22 mouse cellular contexts compared by ENCODE assay signal in the genomic region with DNA sequence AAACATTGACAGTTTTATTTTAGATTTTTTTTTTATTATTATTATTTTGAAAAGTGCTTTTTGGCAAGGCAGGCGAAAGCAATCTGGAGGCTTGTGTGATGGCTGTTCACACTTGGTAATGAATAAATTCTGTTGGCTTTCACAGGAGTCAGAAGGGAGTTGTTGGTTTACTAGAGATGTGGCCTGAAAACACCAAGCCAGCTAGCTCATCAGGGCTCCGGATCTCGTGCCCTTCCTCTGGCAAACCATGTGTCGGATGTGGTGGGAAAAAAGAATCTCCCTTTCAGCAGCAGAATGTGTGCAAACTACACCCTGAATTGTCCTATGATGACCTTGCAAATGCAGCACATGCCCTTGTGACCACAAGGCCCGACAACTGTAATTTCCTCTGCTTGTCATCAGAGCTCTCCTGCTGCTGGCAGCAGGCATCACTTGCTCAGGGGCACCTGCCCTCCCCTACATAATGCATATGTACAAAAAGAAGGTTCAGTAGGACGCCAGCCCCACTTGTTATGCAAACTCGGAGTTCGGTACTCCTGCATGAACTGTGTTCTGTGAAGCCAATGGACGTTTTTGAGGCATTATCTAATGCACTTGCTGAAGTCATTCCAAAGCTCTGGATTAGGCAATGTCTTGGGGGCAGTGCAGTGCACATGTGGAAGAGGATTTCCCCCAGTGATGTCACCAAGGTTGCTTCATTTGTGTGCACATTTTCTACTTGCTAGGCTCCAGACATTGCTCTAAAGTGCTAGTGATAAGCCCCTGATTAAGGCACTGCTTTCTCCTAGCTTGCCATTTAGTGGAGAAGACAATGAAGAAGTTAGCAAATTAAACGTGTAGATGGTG. TPM values are rescaled to one million over a fixed set of nuclear protein-coding genes. Genes with fewer than 3 reads are reported as not detected.
A peak's percentile ranks its signal among the peaks of the same experiment; 100 is the strongest.
DNase-seq lines count a peak whose midpoint lies in the region; ATAC-seq lines count a peak whose summit lies in the region.
"Had no signal": no experiment of that assay in that cellular context is flagged by ENCODE, and none has a peak within 500 bp of the region (broad histone marks: within the 10 kb centered on the region; RNA-seq: fewer than 3 reads in every experiment).

No protein-coding gene starts in this region.

- H3K27me3 ChIP-seq in midbrain, embryonic 11.5 days (ENCODE audit: control insufficient read depth, insufficient read depth, low read length) = no peaks in the 10 kb centered on the region
- H3K27me3 ChIP-seq in midbrain, embryonic 16.5 days (ENCODE audit: control insufficient read depth, insufficient read depth, low read depth, low read length) = no peaks in the 10 kb centered on the region
- H3K27me3 ChIP-seq: limb, embryonic 12.5 days; liver, embryonic 13.5 days; midbrain, embryonic 13.5 days; neural tube, embryonic 15.5 days; Patski had no signal

- H3K27ac ChIP-seq in midbrain, embryonic 11.5 days (ENCODE audit: low read depth, low read length) = no peak overlapping the region
- H3K27ac ChIP-seq in midbrain, embryonic 16.5 days (ENCODE audit: low read length) = no peak overlapping the region
- H3K27ac ChIP-seq: limb, embryonic 12.5 days; liver, embryonic 13.5 days; macrophage; midbrain, embryonic 13.5 days; neural tube, embryonic 15.5 days had no signal

- no peak overlapping the region for H3K4me2 ChIP-seq in midbrain, embryonic 11.5 days
- H3K4me2 ChIP-seq in midbrain, embryonic 16.5 days (ENCODE audit: low read length) = no peak overlapping the region
- H3K4me2 ChIP-seq: heart, embryonic 11.5 days; limb, embryonic 12.5 days; liver, embryonic 13.5 days; midbrain, embryonic 13.5 days; neural tube, embryonic 15.5 days had no signal

- no peak for ATAC-seq in midbrain, embryonic 11.5 days (ENCODE audit: low FRiP score)
- ATAC-seq in midbrain, embryonic 16.5 days = no peak
- ATAC-seq in hematopoietic stem cell, adult 5-6 weeks (replicated peaks in 1 of 2; ENCODE audit: insufficient read depth in 1 of 2, low FRiP score in 2 of 2, low TSS enrichment in 1 of 2, low read depth in 1 of 2, poor library complexity in 2 of 2, severe bottlenecking in 2 of 2) = peak; percentile 97
- ATAC-seq: forebrain, embryonic 16.5 days; intestine, embryonic 16.5 days; midbrain, embryonic 13.5 days; Patski had no signal

- no peaks in the 10 kb centered on the region for H3K9me3 ChIP-seq in midbrain, embryonic 11.5 days (ENCODE audit: control insufficient read depth, low read length)
- H3K9me3 ChIP-seq in midbrain, embryonic 16.5 days (replicated peaks; ENCODE audit: control insufficient read depth, low read length, poor library complexity, severe bottlenecking) = no peaks in the 10 kb centered on the region
- H3K9me3 ChIP-seq: limb, embryonic 12.5 days; liver, embryonic 13.5 days; midbrain, embryonic 13.5 days; neural tube, embryonic 15.5 days had no signal

- peak; percentile 52 for DNase-seq in gastrocnemius, adult 18-20 months (ENCODE audit: low spot score)
- no peak for DNase-seq in gastrocnemius, postnatal 4 days (ENCODE audit: low spot score in 2 of 2)
- peak; percentile 67 for DNase-seq in midbrain, embryonic 11.5 days (ENCODE audit: low spot score, missing footprints)
- DNase-seq in cerebellum, postnatal 4 days (ENCODE audit: low spot score in 2 of 2) = no peak
- DNase-seq in frontal cortex, postnatal 10 days (ENCODE audit: low spot score in 2 of 2) = no peak
- no peak for DNase-seq in thymus, postnatal 36 days
- DNase-seq: cerebellum, adult 9-10 months; embryo, embryonic 11 days; kidney, postnatal 36 days; liver, embryonic 13.5 days; spleen, adult 18-20 months; thymus, postnatal 4 days had no signal

- H3K4me1 ChIP-seq in midbrain, embryonic 11.5 days (ENCODE audit: control insufficient read depth, insufficient read depth, low read length) = no peaks in the 10 kb centered on the region
- no peaks in the 10 kb centered on the region for H3K4me1 ChIP-seq in midbrain, embryonic 16.5 days (ENCODE audit: control insufficient read depth, insufficient read depth, low read length)
- H3K4me1 ChIP-seq: limb, embryonic 12.5 days; liver, embryonic 13.5 days; midbrain, embryonic 13.5 days; neural tube, embryonic 15.5 days had no signal

- no peaks in the 10 kb centered on the region for H3K36me3 ChIP-seq in midbrain, embryonic 11.5 days (ENCODE audit: control insufficient read depth, insufficient read depth, low read length)
- H3K36me3 ChIP-seq in midbrain, embryonic 16.5 days (ENCODE audit: control insufficient read depth, insufficient read depth, low read length) = no peaks in the 10 kb centered on the region
- H3K36me3 ChIP-seq: limb, embryonic 12.5 days; liver, embryonic 13.5 days; midbrain, embryonic 13.5 days; neural tube, embryonic 15.5 days had no signal

- no peak overlapping the region for H3K9ac ChIP-seq in midbrain, embryonic 11.5 days (ENCODE audit: low read length)
- H3K9ac ChIP-seq in midbrain, embryonic 16.5 days (ENCODE audit: low read depth, low read length) = no peak overlapping the region
- H3K9ac ChIP-seq: limb, embryonic 12.5 days; liver, embryonic 13.5 days; midbrain, embryonic 13.5 days; neural tube, embryonic 15.5 days had no signal

- H3K4me3 ChIP-seq in midbrain, embryonic 11.5 days (ENCODE audit: low read depth, low read length) = no peak overlapping the region
- no peak overlapping the region for H3K4me3 ChIP-seq in midbrain, embryonic 16.5 days (ENCODE audit: low read depth, low read length)
- H3K4me3 ChIP-seq: limb, embryonic 12.5 days; liver, embryonic 13.5 days; midbrain, embryonic 13.5 days; neural tube, embryonic 15.5 days had no signal

- WGBS in midbrain, embryonic 11.5 days = 59% methylated on average over 10 of the region's 10 CpGs
- WGBS in midbrain, embryonic 16.5 days = 55% methylated on average over 10 of the region's 10 CpGs

RNA-seq across cellular contexts. Expression of a gene that starts 10.7 kb away (rescaled TPM):
- total RNA-seq in gastrocnemius, adult 18-20 months (2021) = 10 to 100 TPM in 1 of 2 experiments, 1 to 10 TPM in 1; 8.5 to 15.1 TPM
- total RNA-seq in gastrocnemius, postnatal 4 days (2021) = 10 to 100 TPM; 15.5 to 17.2 TPM
- 8.9 and 9.1 TPM in 2 replicates for polyA plus RNA-seq in midbrain, embryonic 11.5 days (2014; fragmentation: Nextera tagmentation; extraction: Ambion mirVana)
- polyA plus RNA-seq in midbrain, embryonic 16.5 days (2015; fragmentation: Nextera tagmentation; extraction: Ambion mirVana) = 19.0 and 20.1 TPM in 2 replicates
- total RNA-seq in hematopoietic stem cell, adult 5-6 weeks (2017) = not detected in 2 replicates

Comparison
In these comparisons a context has a peak if more than half of its experiments do, and no peak if none do; other contexts are left out.
1. DNase-seq: peak in gastrocnemius, adult 18-20 months (single experiment) and midbrain, embryonic 11.5 days (single experiment); none in gastrocnemius, postnatal 4 days (0 of 2), cerebellum, postnatal 4 days (0 of 2), frontal cortex, postnatal 10 days (0 of 2) and thymus, postnatal 36 days (0 of 2).
2. ATAC-seq: peak in hematopoietic stem cell, adult 5-6 weeks (2 of 2); none in midbrain, embryonic 11.5 days (single experiment) and midbrain, embryonic 16.5 days (single experiment).